Mouse (Mus musculus) intestine, embryonic 14.5 days (tissue): ENCODE measurements around the gene Ptprd. TPM values are rescaled to one million over a fixed set of nuclear protein-coding genes. Genes with fewer than 3 reads are reported as not detected.

Experiments used
- ATAC-seq: fragments of 200-750 bp; cut with Nextera tagmentation; replicated peaks from 2 replicates; pipeline ENCODE4 v1.8.0; 2017; ENCODE audit warnings: low read depth, moderate number of reproducible peaks, moderate TSS enrichment, moderate library complexity; ENCODE audit not compliant: low FRiP score, low TSS enrichment
- DNase-seq: peaks from one replicate; pipeline ENCODE4 v3.0.0-alpha.2; 2018; ENCODE audit warnings: low spot score
- H3K27ac ChIP-seq: fragments of 300-500 bp; sonication (generic); 2 replicates; pipeline ENCODE4 v1.5.1; 2014; ENCODE audit warnings: low read depth, mild to moderate bottlenecking, control low read depth
- H3K27me3 ChIP-seq: fragments of 300-500 bp; sonication (generic); replicated peaks from 2 replicates; pipeline ENCODE4 v1.6.1; 2014; ENCODE audit warnings: low read length, control low read depth; ENCODE audit not compliant: control insufficient read depth, insufficient read depth
- H3K36me3 ChIP-seq: fragments of 300-500 bp; sonication (generic); 2 replicates; pipeline ENCODE4 v1.6.1; 2014; ENCODE audit warnings: low read length, control low read depth; ENCODE audit not compliant: control insufficient read depth, insufficient read depth
- H3K4me1 ChIP-seq: fragments of 300-500 bp; sonication (generic); replicated peaks from 2 replicates; pipeline ENCODE4 v1.6.1; 2014; ENCODE audit warnings: low read length, control low read depth, mixed read lengths; ENCODE audit not compliant: control insufficient read depth, insufficient read depth
- H3K4me2 ChIP-seq: fragments of 300-500 bp; sonication (generic); 2 replicates; pipeline ENCODE4 v1.6.1; 2014; ENCODE audit warnings: low read length
- H3K4me3 ChIP-seq: fragments of 300-500 bp; sonication (generic); 2 replicates; pipeline ENCODE4 v1.5.1; 2014; ENCODE audit warnings: low read depth, low read length, control low read depth, mixed read lengths
- H3K9ac ChIP-seq: fragments of 300-500 bp; sonication (generic); 2 replicates; pipeline ENCODE4 v1.6.1; 2014; ENCODE audit warnings: mild to moderate bottlenecking, low read length
- H3K9me3 ChIP-seq: fragments of 300-500 bp; sonication (generic); 2 replicates; pipeline ENCODE4 v1.6.1; 2016; ENCODE audit warnings: low read length, control low read depth; ENCODE audit not compliant: control insufficient read depth
- WGBS: fragments of 180-500 bp; shearing (Covaris S2); extraction: QIAGEN DNeasy Blood & Tissue Kit; methylation state at CpG from one replicate; pipeline ENCODE4 v1.1.7; 2014; 5-methylcytosine and 5-hydroxymethylcytosine counted together
- polyA plus RNA-seq: library from polyadenylated mRNA; unstranded; fragments of >200 nt; fragmentation: Nextera tagmentation; extraction: Ambion mirVana; gene quantifications from 2 replicates; pipeline ENCODE4 v1.2.1, GENCODE M21; 2014

Gene Ptprd
- polyA plus RNA-seq, 1 experiment from 2014 or later = 19.4 TPM

DNA sequence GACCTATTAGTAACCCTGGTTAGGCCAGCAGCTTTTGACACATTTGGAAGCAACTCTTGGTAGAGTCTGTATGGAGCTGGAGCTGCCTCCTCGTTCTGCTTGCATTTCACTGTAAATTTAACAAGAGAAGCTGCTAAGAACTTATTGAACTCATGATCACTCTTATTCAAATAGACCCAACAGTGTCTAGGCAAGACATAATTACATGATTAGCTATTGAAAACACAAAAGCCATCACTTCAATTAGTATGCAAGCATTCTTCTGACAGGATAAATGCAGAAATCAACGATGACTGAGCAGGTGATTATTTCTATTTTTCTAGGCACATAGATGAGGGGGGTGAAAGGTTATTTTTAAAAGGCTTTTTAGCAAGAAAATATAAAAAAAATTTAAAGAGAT, 1104.5 kb downstream of the Ptprd start:
- Histone ChIP-seq H3K27ac (no peak overlapping the region), H3K9ac (no peak overlapping the region), H3K4me1 (no peaks in the 10 kb centered on the region), H3K4me3 (no peak overlapping the region), H3K4me2 (no peak overlapping the region), H3K27me3 (no peaks in the 10 kb centered on the region), H3K9me3 (no peaks in the 10 kb centered on the region), H3K36me3 (no peaks in the 10 kb centered on the region)
- ATAC-seq (no peak), DNase-seq (no peak)
- WGBS = 89% methylated on average over 2 of the region's 2 CpGs

DNA sequence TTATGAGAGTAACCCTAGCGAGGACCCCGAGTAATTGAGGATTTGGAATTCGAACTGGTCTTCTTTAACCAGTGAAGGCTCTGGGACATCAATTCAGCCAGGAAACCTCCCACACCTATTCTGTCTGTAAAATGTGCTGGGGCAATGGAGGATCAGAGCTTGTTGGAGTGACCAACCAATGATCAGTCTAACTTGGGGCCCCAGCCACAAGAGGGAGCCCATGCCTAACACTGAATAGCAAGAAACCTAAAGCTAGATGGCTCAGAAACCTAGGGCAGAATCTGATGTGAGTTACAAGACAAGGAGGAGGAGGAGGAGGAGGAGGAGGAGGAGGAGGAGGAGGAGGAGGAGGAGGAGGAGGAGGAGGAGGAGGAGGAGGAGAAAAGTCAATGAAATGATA, 1128.6 kb downstream of the Ptprd start:
- Histone ChIP-seq H3K4me2 (no peak overlapping the region), H3K4me3 (no peak overlapping the region), H3K27me3 (no peaks in the 10 kb centered on the region), H3K9ac (no peak overlapping the region), H3K9me3 (no peaks in the 10 kb centered on the region), H3K27ac (no peak overlapping the region), H3K36me3 (no peaks in the 10 kb centered on the region), H3K4me1 (no peaks in the 10 kb centered on the region)
- DNase-seq (no peak), ATAC-seq (no peak; the same call in 1 of the 2 replicates)
- 54% methylated on average over 3 of the region's 3 CpGs for whole genome bisulfite sequencing

DNA sequence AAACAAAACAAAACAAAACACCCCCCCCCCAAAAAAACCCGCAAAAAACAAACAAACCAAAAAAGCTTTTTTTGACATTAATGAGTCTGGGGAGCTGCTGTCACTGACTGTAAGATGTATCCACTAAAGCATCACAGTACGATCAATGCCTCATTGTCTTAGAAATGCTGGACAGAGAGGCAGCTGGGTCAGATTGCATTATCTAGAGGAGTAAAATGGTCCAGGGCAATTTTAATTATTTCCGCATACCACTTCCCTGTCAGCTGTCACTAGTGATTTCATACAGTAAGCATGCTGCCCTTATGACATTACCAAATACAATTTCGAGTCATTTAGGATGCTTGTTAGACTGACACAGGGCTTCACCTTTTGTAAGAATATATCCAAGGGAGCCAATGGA, 1134.2 kb downstream of the Ptprd start:
- Histone ChIP-seq H3K27ac (no peak overlapping the region), H3K9ac (no peak overlapping the region), H3K27me3 (no peaks in the 10 kb centered on the region), H3K9me3 (no peaks in the 10 kb centered on the region), H3K4me2 (no peak overlapping the region), H3K36me3 (no peaks in the 10 kb centered on the region), H3K4me3 (no peak overlapping the region), H3K4me1 (no peaks in the 10 kb centered on the region)
- no peak; the same call in 1 of the 2 replicates for ATAC-seq
- DNase-seq = no peak
- WGBS = 78% methylated on average over 4 of the region's 4 CpGs

- ATAC-seq (no peak), DNase-seq (no peak)
- Histone ChIP-seq H3K4me3 (no peak overlapping the region), H3K27ac (no peak overlapping the region), H3K27me3 (no peaks in the 10 kb centered on the region), H3K4me2 (no peak overlapping the region), H3K9ac (no peak overlapping the region), H3K36me3 (no peaks in the 10 kb centered on the region), H3K9me3 (no peaks in the 10 kb centered on the region), H3K4me1 (no peaks in the 10 kb centered on the region)
- 78% methylated on average over 6 of the region's 6 CpGs for WGBS
Measured at GRCm38 (mm10) chr4:77050536-77051207, 1161.1 kb downstream of the Ptprd start.

DNA sequence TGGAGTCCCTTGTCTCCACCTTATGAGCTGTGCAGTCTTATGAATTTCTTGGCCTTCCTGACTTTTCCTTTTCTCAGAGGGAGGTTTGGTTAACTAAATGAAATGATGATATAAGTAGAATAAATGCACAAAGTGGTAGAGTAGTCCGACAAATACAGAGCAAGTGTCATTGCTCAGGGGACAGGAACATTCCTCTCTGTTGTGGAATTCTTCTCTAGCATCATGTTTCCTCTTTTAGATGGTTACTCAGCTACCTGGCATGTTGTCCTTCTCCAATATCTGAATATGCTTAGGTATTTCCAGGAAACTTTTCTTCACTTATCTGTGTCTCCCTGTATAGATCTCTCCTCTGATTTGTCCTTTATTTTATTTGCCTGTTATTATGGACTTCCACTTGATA, 1207.3 kb downstream of the Ptprd start:
- 87% methylated on average over 1 of the region's 1 CpGs for WGBS
- ATAC-seq = no peak

DNA sequence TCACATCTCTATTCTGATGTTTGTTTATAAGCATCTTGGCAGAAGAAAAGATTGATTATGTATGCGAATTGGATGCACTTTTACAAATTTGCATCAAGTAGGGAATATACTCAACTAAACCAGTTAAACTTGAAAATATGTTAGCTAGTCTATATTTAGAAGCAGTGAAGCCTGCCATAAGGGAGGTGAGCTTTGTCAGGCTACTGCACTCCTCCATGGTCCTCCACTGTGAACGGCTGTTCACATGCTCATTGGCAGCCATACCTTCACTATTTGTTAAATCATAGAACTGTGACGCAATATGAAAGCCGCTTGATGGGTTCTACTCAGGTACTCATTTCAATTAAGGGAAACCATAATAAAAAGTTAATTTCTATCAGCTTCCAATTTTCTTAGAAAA, 1215.6 kb downstream of the Ptprd start:
- ATAC-seq (no peak), DNase-seq (no peak)
- H3K27ac ChIP-seq = no peak overlapping the region
- H3K9ac ChIP-seq = no peak overlapping the region
- H3K36me3 ChIP-seq = no peaks in the 10 kb centered on the region
- H3K4me1 ChIP-seq = no peaks in the 10 kb centered on the region
- 91% methylated on average over 4 of the region's 4 CpGs for WGBS
- no peak overlapping the region for H3K4me2 ChIP-seq
- H3K4me3 ChIP-seq = no peak overlapping the region
- H3K27me3 ChIP-seq = no peaks in the 10 kb centered on the region
- no peaks in the 10 kb centered on the region for H3K9me3 ChIP-seq

More for the DNA sequence above, 1207.3 kb downstream of the Ptprd start:
- no peaks in the 10 kb centered on the region for H3K27me3 ChIP-seq
- DNase-seq = no peak
- H3K27ac ChIP-seq = no peak overlapping the region
- no peaks in the 10 kb centered on the region for H3K4me1 ChIP-seq
- H3K9ac ChIP-seq = no peak overlapping the region
- H3K36me3 ChIP-seq = no peaks in the 10 kb centered on the region
- H3K4me3 ChIP-seq = no peak overlapping the region
- no peaks in the 10 kb centered on the region for H3K9me3 ChIP-seq
- no peak overlapping the region for H3K4me2 ChIP-seq

GRCm38 (mm10) chr4:76989961-76990360, 1221.8 kb downstream of the Ptprd start:
- H3K9me3 ChIP-seq = no peaks in the 10 kb centered on the region
- H3K27ac ChIP-seq = no peak overlapping the region
- H3K4me1 ChIP-seq = no peaks in the 10 kb centered on the region
- H3K4me3 ChIP-seq = no peak overlapping the region
- no peaks in the 10 kb centered on the region for H3K27me3 ChIP-seq
- H3K36me3 ChIP-seq = no peaks in the 10 kb centered on the region
- no peak overlapping the region for H3K9ac ChIP-seq
- DNase-seq (no peak), ATAC-seq (no peak)
- WGBS = 98% methylated on average over 1 of the region's 1 CpGs
- no peak overlapping the region for H3K4me2 ChIP-seq

DNA sequence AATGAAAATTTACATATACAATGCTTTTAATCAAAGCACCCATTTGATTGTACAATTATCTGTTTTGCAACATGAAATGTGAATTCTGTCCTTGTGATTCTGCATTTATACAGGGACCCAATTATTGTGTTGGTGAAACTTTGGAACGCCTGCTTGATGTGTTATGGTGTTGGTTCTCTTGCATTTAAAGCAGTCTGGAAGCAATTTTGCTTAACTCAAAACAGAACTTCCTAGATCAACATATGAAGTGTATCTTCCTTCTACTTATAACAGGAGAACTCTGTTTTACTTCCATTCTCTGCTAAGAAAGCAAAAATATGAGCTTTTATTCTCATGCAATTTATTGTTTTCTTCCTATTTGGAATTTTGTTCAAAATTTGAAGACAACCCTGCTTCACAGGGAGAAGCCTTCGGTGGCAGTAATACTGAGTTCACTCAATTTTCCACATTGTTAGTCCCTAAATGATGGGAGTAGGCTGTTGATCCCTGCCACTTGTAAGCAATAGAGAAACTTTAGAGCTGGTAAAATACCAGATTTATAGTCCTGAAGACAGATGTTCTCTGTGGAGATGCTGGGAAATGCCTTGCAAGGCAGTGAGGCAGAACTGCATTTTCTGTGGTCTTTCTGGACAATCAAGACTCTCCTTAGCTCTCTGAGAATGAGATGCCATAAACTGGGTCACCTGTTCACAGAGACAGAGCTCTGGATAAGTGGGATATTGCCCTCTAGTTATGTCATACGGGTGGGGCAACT, 1234.5 kb downstream of the Ptprd start:
- Histone ChIP-seq H3K4me2 (no peak overlapping the region), H3K36me3 (no peaks in the 10 kb centered on the region), H3K27me3 (no peaks in the 10 kb centered on the region), H3K27ac (no peak overlapping the region), H3K4me1 (no peaks in the 10 kb centered on the region), H3K9me3 (no peaks in the 10 kb centered on the region), H3K4me3 (no peak overlapping the region), H3K9ac (no peak overlapping the region)
- 80% methylated on average over 3 of the region's 3 CpGs for WGBS
- ATAC-seq = no peak
- DNase-seq = no peak

DNA sequence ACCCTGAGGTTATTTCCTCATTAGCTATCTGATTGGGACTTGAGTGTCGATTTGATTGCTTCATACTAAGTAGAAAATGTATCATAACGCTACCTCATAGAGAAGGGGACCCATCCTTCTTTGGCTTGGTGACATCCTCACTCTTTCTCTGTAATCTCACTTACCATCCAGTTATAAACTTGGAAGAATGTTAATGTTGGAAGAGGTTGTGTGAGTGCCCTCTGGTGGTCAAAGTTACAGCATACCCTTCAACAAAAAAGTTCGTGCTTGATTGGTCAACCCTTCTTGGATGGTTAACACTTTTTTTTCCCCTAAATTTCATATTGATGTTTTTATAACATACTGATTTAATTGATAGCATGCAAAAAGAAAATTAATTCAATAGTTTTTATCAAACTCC, 1263.5 kb downstream of the Ptprd start:
- no peak for ATAC-seq
- WGBS = 45% methylated on average over 3 of the region's 3 CpGs
- H3K27ac ChIP-seq = no peak overlapping the region
- H3K9ac ChIP-seq = no peak overlapping the region
- no peak for DNase-seq
- H3K27me3 ChIP-seq = no peaks in the 10 kb centered on the region
- H3K4me2 ChIP-seq = no peak overlapping the region
- no peak overlapping the region for H3K4me3 ChIP-seq
- H3K9me3 ChIP-seq = no peaks in the 10 kb centered on the region
- no peaks in the 10 kb centered on the region for H3K36me3 ChIP-seq
- no peaks in the 10 kb centered on the region for H3K4me1 ChIP-seq
